Mouse (Mus musculus): ENCODE measurements around the gene Ubtf. TPM values are rescaled to one million over a fixed set of nuclear protein-coding genes. Genes with fewer than 3 reads are reported as not detected.

Ubtf gene
- polyA plus RNA-seq, 1 experiment from 2014 or later, result 84.4 TPM

- 83% methylated on average over 11 of the region's 11 CpGs for WGBS
Observed at GRCm38 (mm10) chr11:102339195-102339594, 19.7 kb upstream of the Ubtf start.

GRCm38 (mm10) chr11:102338561-102338960, 19.0 kb upstream of the Ubtf start:
- H3K4me3 ChIP-seq (replicated peaks; ENCODE audit: low read depth, low read length), result no peak overlapping the region
- DNase-seq, result peak; percentile 47
- no peak overlapping the region for H3K9ac ChIP-seq (replicated peaks; ENCODE audit: low read length)
- H3K27me3 ChIP-seq (ENCODE audit: control insufficient read depth, insufficient read depth, low read length), result no peaks in the 10 kb centered on the region
- H3K9me3 ChIP-seq (ENCODE audit: control insufficient read depth, low read length), result no peaks in the 10 kb centered on the region
- no peak overlapping the region for H3K27ac ChIP-seq (replicated peaks; ENCODE audit: low read depth, low read length)
- H3K4me2 ChIP-seq (ENCODE audit: low read length), result no peak overlapping the region
- H3K4me1 ChIP-seq (ENCODE audit: control insufficient read depth, insufficient read depth, low read length), result no peaks in the 10 kb centered on the region
- no peaks in the 10 kb centered on the region for H3K36me3 ChIP-seq (ENCODE audit: control insufficient read depth, insufficient read depth, low read length)
- ATAC-seq (ENCODE audit: low FRiP score, low TSS enrichment), result no peak
- 55% methylated on average over 3 of the region's 3 CpGs for WGBS

More at GRCm38 (mm10) chr11:102339195-102339594, 19.7 kb upstream of the Ubtf start:
- Histone ChIP-seq H3K4me1 (ENCODE audit: control insufficient read depth, insufficient read depth, low read length) (no peaks in the 10 kb centered on the region), H3K27me3 (ENCODE audit: control insufficient read depth, insufficient read depth, low read length) (no peaks in the 10 kb centered on the region), H3K9ac (replicated peaks; ENCODE audit: low read length) (no peak overlapping the region), H3K4me3 (replicated peaks; ENCODE audit: low read depth, low read length) (no peak overlapping the region), H3K9me3 (ENCODE audit: control insufficient read depth, low read length) (no peaks in the 10 kb centered on the region), H3K4me2 (ENCODE audit: low read length) (no peak overlapping the region), H3K36me3 (ENCODE audit: control insufficient read depth, insufficient read depth, low read length) (no peaks in the 10 kb centered on the region), H3K27ac (replicated peaks; ENCODE audit: low read depth, low read length) (no peak overlapping the region)
- no peak for ATAC-seq (ENCODE audit: low FRiP score, low TSS enrichment)
- no peak for DNase-seq

GRCm38 (mm10) chr11:102337921-102338320, 18.4 kb upstream of the Ubtf start:
- no peaks in the 10 kb centered on the region for H3K4me1 ChIP-seq (ENCODE audit: control insufficient read depth, insufficient read depth, low read length)
- 83% methylated on average over 1 of the region's 1 CpGs for WGBS
- no peak overlapping the region for H3K4me2 ChIP-seq (ENCODE audit: low read length)
- no peak overlapping the region for H3K27ac ChIP-seq (replicated peaks; ENCODE audit: low read depth, low read length)
- H3K27me3 ChIP-seq (ENCODE audit: control insufficient read depth, insufficient read depth, low read length), result no peaks in the 10 kb centered on the region
- H3K9me3 ChIP-seq (ENCODE audit: control insufficient read depth, low read length), result no peaks in the 10 kb centered on the region
- H3K9ac ChIP-seq (replicated peaks; ENCODE audit: low read length), result no peak overlapping the region
- ATAC-seq (ENCODE audit: low FRiP score, low TSS enrichment), result no peak
- H3K4me3 ChIP-seq (replicated peaks; ENCODE audit: low read depth, low read length), result no peak overlapping the region
- no peaks in the 10 kb centered on the region for H3K36me3 ChIP-seq (ENCODE audit: control insufficient read depth, insufficient read depth, low read length)
- no peak for DNase-seq

- Histone ChIP-seq H3K9ac (replicated peaks; ENCODE audit: low read length) (no peak overlapping the region), H3K9me3 (ENCODE audit: control insufficient read depth, low read length) (no peaks in the 10 kb centered on the region), H3K27ac (replicated peaks; ENCODE audit: low read depth, low read length) (no peak overlapping the region), H3K4me2 (ENCODE audit: low read length) (no peak overlapping the region), H3K4me3 (replicated peaks; ENCODE audit: low read depth, low read length) (no peak overlapping the region), H3K4me1 (ENCODE audit: control insufficient read depth, insufficient read depth, low read length) (no peaks in the 10 kb centered on the region), H3K27me3 (ENCODE audit: control insufficient read depth, insufficient read depth, low read length) (no peaks in the 10 kb centered on the region), H3K36me3 (ENCODE audit: control insufficient read depth, insufficient read depth, low read length) (no peaks in the 10 kb centered on the region)
- DNase-seq (no peak), ATAC-seq (ENCODE audit: low FRiP score, low TSS enrichment) (no peak)
- 83% methylated on average over 1 of the region's 1 CpGs for WGBS
Observed at GRCm38 (mm10) chr11:102336191-102336590, 16.6 kb upstream of the Ubtf start.

- no peak overlapping the region for H3K4me3 ChIP-seq (replicated peaks; ENCODE audit: low read depth, low read length)
- no peaks in the 10 kb centered on the region for H3K36me3 ChIP-seq (ENCODE audit: control insufficient read depth, insufficient read depth, low read length)
- peak; percentile 28 for DNase-seq
- WGBS, result 33% methylated on average over 9 of the region's 9 CpGs
- H3K27me3 ChIP-seq (ENCODE audit: control insufficient read depth, insufficient read depth, low read length), result no peaks in the 10 kb centered on the region
- no peaks in the 10 kb centered on the region for H3K4me1 ChIP-seq (ENCODE audit: control insufficient read depth, insufficient read depth, low read length)
- no peak overlapping the region for H3K9ac ChIP-seq (replicated peaks; ENCODE audit: low read length)
- H3K9me3 ChIP-seq (ENCODE audit: control insufficient read depth, low read length), result no peaks in the 10 kb centered on the region
- no peak overlapping the region for H3K4me2 ChIP-seq (ENCODE audit: low read length)
- H3K27ac ChIP-seq (replicated peaks; ENCODE audit: low read depth, low read length), result no peak overlapping the region
- ATAC-seq (ENCODE audit: low FRiP score, low TSS enrichment), result no peak
Observed at GRCm38 (mm10) chr11:102334973-102335700, 15.6 kb upstream of the Ubtf start.

- no peak for DNase-seq
- H3K4me3 ChIP-seq (replicated peaks; ENCODE audit: low read depth, low read length), result no peak overlapping the region
- H3K9ac ChIP-seq (replicated peaks; ENCODE audit: low read length), result no peak overlapping the region
- WGBS, result 52% methylated on average over 4 of the region's 4 CpGs
- no peaks in the 10 kb centered on the region for H3K9me3 ChIP-seq (ENCODE audit: control insufficient read depth, low read length)
- no peak overlapping the region for H3K27ac ChIP-seq (replicated peaks; ENCODE audit: low read depth, low read length)
- H3K27me3 ChIP-seq (ENCODE audit: control insufficient read depth, insufficient read depth, low read length), result no peaks in the 10 kb centered on the region
- H3K4me2 ChIP-seq (ENCODE audit: low read length), result no peak overlapping the region
- no peaks in the 10 kb centered on the region for H3K4me1 ChIP-seq (ENCODE audit: control insufficient read depth, insufficient read depth, low read length)
- ATAC-seq (ENCODE audit: low FRiP score, low TSS enrichment), result no peak
- no peaks in the 10 kb centered on the region for H3K36me3 ChIP-seq (ENCODE audit: control insufficient read depth, insufficient read depth, low read length)
Observed at GRCm38 (mm10) chr11:102334010-102334409, 14.5 kb upstream of the Ubtf start.

GRCm38 (mm10) chr11:102333061-102333460, 13.5 kb upstream of the Ubtf start:
- H3K27ac ChIP-seq (replicated peaks; ENCODE audit: low read depth, low read length), result no peak overlapping the region
- DNase-seq (no peak), ATAC-seq (ENCODE audit: low FRiP score, low TSS enrichment) (no peak)
- H3K9me3 ChIP-seq (ENCODE audit: control insufficient read depth, low read length), result no peaks in the 10 kb centered on the region
- H3K27me3 ChIP-seq (ENCODE audit: control insufficient read depth, insufficient read depth, low read length), result no peaks in the 10 kb centered on the region
- H3K4me1 ChIP-seq (ENCODE audit: control insufficient read depth, insufficient read depth, low read length), result no peaks in the 10 kb centered on the region
- H3K36me3 ChIP-seq (ENCODE audit: control insufficient read depth, insufficient read depth, low read length), result no peaks in the 10 kb centered on the region
- H3K4me3 ChIP-seq (replicated peaks; ENCODE audit: low read depth, low read length), result no peak overlapping the region
- no peak overlapping the region for H3K9ac ChIP-seq (replicated peaks; ENCODE audit: low read length)
- H3K4me2 ChIP-seq (ENCODE audit: low read length), result no peak overlapping the region

- H3K4me2 ChIP-seq (ENCODE audit: low read length), result no peak overlapping the region
- H3K27me3 ChIP-seq (ENCODE audit: control insufficient read depth, insufficient read depth, low read length), result no peaks in the 10 kb centered on the region
- no peak overlapping the region for H3K4me3 ChIP-seq (replicated peaks; ENCODE audit: low read depth, low read length)
- no peak overlapping the region for H3K27ac ChIP-seq (replicated peaks; ENCODE audit: low read depth, low read length)
- H3K9me3 ChIP-seq (ENCODE audit: control insufficient read depth, low read length), result no peaks in the 10 kb centered on the region
- ATAC-seq (ENCODE audit: low FRiP score, low TSS enrichment) (no peak), DNase-seq (no peak)
- 50% methylated on average over 4 of the region's 4 CpGs for WGBS
- no peaks in the 10 kb centered on the region for H3K36me3 ChIP-seq (ENCODE audit: control insufficient read depth, insufficient read depth, low read length)
- no peaks in the 10 kb centered on the region for H3K4me1 ChIP-seq (ENCODE audit: control insufficient read depth, insufficient read depth, low read length)
- no peak overlapping the region for H3K9ac ChIP-seq (replicated peaks; ENCODE audit: low read length)
Observed at GRCm38 (mm10) chr11:102331806-102332205, 12.3 kb upstream of the Ubtf start.

GRCm38 (mm10) chr11:102330039-102330438, 10.5 kb upstream of the Ubtf start:
- Histone ChIP-seq H3K4me3 (replicated peaks; ENCODE audit: low read depth, low read length) (no peak overlapping the region), H3K9ac (replicated peaks; ENCODE audit: low read length) (no peak overlapping the region), H3K4me2 (ENCODE audit: low read length) (no peak overlapping the region), H3K9me3 (ENCODE audit: control insufficient read depth, low read length) (no peaks in the 10 kb centered on the region), H3K4me1 (ENCODE audit: control insufficient read depth, insufficient read depth, low read length) (no peaks in the 10 kb centered on the region), H3K27me3 (ENCODE audit: control insufficient read depth, insufficient read depth, low read length) (no peaks in the 10 kb centered on the region), H3K36me3 (ENCODE audit: control insufficient read depth, insufficient read depth, low read length) (no peaks in the 10 kb centered on the region), H3K27ac (replicated peaks; ENCODE audit: low read depth, low read length) (no peak overlapping the region)
- WGBS, result 80% methylated on average over 3 of the region's 3 CpGs
- DNase-seq (no peak), ATAC-seq (ENCODE audit: low FRiP score, low TSS enrichment) (no peak)

Measured in midbrain, embryonic 14.5 days (tissue).